Mouse (Mus musculus) CD4-positive helper T cell, adult 2 months (primary cell): ENCODE results near the gene Gdap1l1.

Experiments used
- DNase-seq: peaks from one replicate; pipeline ENCODE4 v3.0.0-alpha.2; 2012; ENCODE audit warnings: low read depth, missing footprints, low spot score

Gdap1l1 gene

DNA sequence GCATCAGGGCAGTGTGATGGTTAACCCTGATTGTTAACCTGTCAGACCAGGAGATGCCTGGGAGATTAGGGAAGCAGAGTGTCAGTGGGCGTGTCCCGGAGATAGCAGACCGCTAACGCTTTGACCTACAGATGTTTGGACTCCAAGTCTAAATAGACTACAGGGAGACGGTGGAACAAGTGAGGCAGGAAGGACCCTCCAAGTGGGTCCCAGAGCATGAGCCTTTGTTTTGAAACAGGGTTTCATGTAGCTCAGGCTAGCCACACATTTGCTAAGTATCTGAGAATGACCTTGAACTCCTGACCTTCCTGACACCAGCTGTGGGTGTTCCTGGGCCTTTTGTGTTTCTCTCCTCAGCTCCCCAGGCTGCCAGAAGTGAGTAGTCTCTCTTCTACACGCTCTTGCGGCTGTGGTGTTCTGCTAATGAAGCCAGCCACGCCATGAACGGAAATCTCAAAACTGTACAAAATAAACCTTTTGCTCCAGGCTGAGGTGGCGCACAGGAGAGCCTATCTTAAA is 25.0 kb downstream of the Gdap1l1 start:
- DNase-seq, result no peak

DNA sequence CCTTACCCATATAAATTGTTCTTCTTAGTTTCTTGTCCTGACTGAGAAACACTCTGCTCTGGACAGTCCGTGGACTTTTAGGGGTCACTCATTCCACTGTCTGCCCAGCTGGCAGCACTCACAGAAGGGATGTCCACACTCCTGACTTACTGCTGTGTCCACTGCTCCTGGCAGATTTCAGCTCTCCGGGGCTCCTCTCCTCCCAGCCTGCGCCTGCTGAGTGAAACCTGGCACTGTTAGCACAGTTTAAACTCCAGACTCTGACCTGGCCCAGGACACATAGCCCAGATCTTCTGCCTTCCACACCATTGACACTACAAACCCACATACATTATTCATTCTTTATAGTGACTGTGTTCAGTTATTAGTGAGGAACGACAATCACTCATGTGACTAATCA is 25.7 kb downstream of the Gdap1l1 start:
- DNase-seq, result no peak

DNA sequence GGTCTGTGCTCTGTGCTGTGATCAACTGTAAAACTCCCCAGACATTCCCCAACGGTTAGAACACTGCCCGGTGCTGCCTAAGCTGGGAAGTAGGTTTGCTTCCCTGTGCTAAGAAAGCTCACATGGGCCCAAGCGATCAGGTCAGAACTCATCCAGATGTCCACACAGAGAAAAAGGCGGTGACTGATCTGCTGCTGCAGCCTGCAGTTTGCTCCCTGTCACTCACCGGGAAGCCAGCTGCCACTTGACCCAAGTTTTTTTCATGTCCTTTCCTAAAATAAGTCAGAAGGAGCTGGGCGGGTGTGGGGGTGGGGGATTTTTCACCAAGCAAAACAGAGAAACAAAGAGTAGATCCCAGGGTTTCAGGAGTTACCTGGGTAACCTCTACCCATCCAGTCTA is 26.3 kb downstream of the Gdap1l1 start:
- no peak for DNase-seq

DNA sequence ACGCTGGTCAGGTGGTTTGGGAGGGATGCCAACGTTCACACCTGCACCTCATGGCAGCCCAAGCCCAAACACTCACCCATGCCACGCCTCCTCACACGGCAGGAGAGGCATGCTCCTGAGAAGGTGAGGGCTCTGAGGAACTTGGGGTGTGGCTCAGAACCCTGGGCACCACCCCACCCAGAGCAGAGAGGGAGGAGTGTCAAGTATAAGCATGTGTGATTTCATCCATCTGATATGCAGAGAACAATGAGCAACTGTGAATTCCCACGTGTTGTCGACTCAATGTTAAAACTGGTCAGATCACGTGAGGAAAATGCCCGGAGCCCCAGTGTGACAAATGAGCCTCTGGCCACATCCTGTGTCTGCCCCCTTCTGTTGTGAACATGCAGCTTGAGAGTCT is 28.5 kb downstream of the Gdap1l1 start:
- DNase-seq, result no peak

DNA sequence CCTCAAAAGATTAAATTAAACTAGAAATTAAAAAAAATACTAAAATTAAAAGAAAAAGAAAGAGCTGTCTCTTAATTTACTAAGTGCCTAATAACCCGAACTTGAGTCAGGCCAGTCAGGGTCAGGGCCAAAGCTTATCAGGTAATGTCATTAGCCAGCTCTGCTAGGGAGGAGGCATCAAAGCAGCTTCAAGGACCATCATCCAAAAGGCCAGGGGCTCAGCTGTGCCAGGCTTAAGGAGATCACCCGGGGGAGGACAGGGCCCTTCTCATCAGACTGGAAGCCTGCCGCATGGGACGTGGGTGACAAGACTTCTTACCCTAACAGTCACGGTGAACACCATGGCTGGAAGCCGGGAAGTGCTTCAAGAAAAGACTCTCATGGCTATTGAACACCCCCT is 29.3 kb downstream of the Gdap1l1 start:
- DNase-seq, result no peak

DNA sequence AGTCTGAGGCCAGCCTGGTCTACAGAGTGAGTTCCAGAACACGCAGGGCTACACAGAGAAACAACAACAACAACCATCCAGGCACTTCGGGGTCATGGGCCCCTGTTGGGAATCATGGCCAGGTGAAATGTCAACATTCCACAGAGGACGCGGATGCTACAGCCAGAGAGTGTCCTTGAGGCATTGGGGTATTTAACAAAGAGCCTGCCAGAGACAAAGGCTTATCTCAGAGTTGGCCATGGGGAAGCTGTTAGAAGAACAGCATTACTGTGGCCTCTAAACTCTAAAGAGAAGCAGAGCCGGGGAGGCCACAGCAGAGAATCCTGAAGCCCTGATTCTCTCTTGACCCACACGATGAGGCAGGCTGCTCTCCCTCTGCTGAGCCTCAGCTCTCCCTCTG is 30.6 kb downstream of the Gdap1l1 start:
- no peak for DNase-seq

DNA sequence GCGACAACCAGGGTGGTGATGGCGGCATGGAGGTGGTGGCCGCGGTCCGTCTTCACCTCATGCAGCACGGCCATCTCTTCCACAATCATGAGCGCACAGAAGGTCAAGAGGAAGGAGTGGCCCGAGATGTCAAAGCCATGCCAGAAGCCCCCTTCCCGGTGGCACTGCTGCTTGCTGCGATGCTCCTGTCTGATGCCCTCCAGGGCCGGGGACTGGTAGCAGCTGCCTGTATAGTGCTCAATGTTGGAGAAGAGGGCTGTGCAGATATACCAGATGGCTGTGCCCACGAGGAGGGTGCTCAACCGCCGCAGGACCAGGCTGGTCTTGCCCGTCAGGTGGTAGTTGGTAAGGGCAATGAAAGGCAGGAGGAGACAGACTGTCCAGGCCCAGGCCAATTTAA is 31.4 kb downstream of the Gdap1l1 start:
- DNase-seq, result no peak

DNA sequence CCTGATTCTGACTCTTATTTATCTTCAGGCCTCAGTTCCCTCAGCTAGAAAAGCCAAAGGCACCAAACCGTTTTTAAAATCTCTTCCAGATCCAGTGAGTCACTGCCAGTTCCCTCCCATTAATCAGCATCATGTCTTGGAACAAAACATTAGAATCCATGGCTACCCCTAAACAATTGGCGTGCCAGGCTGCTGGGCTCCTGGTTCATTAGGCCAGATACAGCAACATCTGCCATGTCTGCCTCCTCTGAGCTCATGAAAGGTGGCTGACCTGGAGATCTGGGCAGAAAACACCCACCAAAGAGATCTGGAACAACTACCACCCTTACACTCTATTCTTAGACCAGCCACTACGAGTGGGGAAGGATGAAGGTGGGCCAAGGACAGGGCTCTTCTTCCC is 32.9 kb downstream of the Gdap1l1 start:
- DNase-seq, result no peak

DNA sequence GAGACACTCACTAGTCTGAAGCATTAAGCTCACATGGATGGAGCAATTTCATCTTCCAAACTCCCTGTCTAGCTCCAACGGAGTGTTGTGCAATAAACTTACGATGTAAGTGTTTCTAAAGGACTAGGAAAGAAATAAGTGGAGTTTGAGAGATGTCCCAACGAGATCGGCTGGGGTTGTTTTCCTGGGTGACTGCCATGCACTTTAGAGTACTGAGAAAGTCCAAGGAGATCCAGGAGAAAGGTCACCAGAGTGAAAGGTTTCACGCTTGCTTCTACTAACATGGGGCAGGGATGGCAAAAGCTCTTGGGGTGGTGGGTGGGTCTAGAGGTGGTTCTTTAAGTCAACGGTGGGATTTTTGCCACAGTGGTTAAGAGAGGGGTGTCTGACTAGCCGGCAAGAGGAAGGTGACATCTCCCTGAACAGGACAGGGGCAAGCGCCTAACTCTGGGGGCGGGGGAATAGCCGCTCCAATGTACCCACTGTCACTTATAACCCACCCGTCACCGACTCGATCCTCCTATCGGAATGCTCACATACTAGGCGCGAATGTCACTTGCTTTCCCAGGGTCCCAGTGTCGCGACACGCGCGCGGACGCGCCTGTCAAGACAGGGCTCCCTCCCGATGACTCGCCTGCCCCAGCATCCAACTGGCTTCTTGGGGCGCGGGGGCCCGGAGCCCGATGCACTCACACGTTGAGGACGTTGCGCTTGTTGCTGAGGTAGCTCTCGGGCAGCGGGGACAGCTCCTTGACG is 33.6 kb downstream of the Gdap1l1 start:
- DNase-seq, result no peak

DNA sequence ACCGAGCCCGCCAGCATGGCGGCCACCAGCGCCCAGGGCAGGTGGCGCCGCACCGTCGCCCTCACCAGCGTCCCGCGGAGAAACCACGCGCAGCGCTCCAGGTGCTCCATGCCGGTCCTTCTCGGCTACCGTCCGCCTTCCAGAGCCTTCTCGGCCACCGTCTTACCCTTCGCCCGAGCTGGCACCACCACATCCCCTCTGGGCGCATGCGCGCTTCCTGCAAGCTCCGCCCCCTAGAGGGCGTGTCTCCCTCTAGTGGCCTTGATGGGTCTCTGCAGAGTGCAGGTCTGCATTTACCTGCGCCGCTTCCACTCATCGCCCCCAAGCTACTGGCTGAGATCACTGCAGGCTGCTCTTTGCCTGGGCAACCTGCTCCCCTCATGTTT is 34.2 kb downstream of the Gdap1l1 start, which contains the start of gene Fitm2:
Gene Fitm2 (minus strand): TSS at position 164 of the 386 bp plus-strand sequence.
- DNase-seq, result peak; percentile 98

DNA sequence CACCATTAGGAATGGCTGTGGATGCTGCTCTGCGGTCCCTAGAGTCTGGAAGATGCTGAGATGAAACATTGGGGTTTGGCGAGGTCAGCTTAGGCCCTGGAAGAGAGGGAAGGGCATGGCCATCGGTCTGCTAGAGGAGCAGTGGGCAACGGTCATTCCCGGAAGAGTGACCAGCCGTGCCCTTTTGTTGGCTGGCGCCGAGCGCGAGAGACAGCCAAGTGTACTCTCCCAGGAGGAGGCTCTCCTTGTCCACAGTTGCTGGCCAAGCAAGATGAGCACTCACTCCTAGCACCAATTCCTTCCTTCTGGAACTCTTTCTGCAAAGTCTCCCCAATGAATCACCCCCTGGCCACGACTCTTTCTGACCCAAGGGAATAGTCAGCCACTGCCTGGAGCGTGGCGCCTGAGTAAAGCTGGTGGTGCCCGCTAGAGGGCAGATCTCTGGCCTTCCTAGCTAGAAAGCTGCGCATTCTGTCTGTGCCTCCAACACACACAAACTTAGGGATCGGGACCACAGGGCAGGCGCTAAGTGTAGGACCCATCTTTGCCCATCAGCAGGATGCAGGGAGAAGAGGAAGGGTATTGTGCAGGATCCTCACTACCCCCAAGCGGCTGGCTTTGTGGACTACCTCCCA is 42.0 kb downstream of the Gdap1l1 start:
- no peak for DNase-seq

DNA sequence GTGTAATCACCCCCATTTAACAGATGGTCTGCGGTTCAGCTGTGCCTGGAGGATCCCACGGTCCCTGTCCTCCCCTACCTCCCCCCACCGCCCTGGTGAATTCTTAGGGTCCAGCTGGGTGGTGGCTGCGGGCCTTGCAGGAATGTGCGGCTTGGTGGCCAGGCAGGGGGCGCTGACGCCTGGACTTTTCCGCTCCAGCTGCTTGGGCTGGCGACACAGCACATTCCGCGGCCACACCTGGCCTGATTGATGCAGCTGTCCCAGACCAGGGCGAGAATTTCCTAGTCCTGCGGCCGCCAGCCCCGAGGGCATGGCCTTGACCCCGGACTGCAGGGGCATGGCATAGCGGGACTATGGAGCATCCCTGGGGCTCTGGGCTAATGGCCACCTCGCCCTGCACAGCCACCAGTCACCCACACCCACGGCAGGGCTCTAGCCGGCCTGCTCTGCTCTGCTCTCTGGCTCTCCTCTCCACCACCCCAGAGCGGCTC is 43.3 kb downstream of the Gdap1l1 start:
- DNase-seq, result no peak

DNA sequence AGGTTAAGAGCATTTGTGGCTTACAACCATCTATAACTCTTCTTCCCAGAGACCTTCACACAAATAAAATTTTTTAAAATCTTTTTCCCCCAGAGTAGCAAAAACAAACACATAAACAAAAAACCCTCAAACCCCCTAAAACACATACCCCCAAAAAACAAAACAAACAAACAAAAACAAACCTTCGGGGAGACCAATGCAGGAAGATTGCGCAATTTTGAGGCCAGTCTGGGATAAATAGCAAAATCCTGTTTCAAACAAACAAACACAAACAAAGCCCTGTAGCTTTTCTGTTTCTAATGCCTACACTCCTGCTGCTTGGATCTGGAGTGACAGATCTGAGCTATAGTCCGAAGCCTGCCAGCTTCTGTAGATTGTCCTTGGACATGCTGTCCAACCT is 49.1 kb downstream of the Gdap1l1 start:
- no peak for DNase-seq

DNA sequence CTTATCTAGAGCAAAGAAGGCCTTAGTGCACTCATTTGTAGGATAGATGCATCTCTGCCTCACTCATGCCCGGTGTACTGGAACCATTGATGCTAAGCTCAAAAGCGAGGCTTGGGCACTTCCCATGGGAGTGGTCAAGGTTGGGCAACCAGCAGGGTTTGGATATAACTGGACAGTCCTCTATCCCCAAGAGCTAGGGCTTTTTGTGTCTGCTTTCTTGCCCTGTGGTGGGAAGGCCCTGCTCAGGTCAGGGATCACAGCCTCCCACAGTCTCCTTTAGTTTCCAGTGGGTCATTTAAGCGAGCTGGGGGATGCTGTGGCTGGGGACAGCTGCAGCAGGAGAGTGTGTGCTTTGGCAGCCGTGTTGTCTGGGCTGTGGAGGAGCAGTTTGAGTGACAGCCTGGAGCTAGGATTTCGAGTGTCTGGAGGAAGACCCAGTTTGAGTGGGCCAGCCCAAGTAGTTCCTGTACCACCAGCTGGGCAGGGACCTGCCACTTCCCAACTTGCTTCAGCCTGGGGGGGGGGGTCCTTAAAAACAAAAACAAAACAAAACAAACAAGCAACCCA is 51.5 kb downstream of the Gdap1l1 start:
- DNase-seq, result no peak

DNA sequence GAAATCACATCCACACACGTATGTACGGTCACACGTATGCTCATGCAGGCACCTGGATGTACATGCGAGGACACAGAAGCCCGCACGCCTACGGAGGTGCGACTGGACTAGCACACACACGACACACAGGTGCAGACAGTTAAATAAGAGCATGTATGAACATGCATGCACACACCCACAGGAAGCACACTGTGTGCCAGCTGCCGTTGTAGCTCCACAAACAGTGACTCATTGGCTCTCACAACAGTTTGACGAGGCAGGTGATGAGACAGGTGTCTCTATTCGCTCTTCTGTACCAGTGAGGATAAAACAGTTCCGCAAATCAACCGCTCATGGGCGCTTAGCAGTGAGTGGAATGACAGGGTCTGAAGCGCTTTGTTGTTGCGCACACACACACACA is 52.4 kb downstream of the Gdap1l1 start:
- DNase-seq, result no peak

DNA sequence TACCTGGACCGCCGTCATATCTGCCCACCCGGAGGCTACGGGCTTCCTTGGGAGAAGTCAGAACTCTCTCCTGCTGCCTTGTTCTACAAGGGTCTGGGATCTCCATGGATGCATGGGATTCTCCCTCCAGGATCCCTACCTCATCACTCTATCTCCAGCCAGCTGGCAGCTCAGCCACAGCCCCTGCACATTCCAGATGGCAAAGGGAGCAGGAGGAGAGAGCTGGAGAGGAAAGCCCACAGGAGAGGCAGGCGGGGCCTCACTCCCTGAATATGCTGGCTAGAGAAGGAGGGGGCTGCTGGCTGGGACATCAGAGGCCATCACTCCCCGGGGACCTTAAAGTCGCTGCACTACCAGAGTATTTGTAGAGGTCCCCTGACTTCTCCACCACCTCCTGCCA is 53.1 kb downstream of the Gdap1l1 start:
- DNase-seq, result no peak

DNA sequence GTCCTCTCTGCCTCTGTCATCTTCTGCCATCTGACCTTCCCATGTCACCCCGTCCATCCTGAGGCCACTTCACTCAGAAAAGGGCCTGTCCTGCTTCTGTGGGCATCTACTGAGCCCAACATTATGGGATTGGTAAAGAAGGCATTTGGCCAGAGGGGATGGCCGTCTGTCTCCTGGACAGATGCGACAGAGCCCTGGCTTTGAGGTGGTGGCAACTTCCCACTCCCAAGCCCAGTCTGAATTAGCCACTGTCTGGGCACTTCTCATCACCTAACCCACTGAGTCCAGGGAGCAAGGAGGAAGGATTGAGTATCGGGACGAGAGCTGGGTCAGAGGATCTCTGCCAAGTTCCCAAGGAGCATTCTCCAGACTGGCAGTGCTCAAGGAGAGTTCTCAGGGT is 53.7 kb downstream of the Gdap1l1 start, which contains the start of gene R3hdml:
Gene R3hdml (plus strand): TSS at position 301 of the 400 bp plus-strand sequence.
- no peak for DNase-seq

DNA sequence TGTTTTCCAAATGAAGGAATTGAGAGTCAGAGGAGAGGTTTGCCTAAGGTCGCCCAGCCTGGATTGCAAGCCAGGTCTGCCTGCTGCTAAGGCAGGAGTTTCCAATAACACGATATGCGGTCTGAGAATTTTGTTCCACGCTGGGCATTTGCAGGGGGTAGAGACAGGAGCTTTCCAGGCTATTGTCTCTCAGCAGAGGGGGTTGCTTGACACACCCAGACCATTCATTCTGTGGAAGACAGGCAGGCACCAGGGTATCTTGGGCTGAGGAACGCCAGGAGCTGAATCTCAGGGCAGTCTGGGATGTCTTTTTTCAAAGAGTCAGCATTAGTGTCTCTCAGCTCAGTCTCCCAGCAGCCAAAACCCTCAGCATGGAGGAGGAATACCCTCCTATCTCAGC is 54.8 kb downstream of the Gdap1l1 start:
- no peak for DNase-seq

DNA sequence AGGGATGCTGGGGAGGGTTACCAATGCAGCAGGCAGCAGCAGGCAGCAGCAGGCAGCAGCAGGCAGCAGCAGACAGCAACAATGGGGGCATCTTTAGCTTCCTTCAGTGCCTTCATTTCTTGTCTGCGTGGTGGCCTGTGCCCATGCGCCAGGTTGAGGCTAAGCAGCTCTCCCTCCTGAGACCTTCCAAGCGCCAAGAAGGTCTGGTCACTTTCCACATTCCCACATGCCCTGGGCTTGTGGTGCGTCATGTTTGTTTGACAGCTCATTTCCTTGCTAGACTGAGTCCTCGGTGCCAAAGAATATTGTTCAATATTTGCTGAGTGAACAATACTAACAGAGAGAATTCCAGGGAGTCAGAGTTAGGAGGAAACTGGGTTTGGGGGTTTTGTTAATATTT is 55.7 kb downstream of the Gdap1l1 start:
- DNase-seq, result no peak

DNA sequence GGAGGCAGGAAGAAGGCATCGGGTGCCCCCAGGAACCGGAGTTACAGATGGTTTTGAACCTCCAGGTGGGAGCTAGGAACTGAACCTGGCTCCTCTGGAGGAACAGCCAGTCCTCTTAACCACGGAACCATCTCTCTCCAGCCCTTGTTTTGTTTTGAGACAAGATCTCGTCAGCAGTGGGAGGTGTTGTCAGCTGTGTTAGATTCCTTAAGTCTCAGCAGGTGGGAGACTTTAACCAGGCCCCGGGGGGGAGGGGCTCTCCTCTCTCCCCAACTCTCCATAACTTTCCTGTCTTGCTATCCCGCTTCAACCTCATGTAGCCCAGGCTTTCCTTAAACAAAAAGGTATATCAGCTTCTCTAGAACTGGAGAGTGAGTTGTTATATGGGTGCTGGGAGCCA is 56.2 kb downstream of the Gdap1l1 start:
- DNase-seq, result no peak

DNA sequence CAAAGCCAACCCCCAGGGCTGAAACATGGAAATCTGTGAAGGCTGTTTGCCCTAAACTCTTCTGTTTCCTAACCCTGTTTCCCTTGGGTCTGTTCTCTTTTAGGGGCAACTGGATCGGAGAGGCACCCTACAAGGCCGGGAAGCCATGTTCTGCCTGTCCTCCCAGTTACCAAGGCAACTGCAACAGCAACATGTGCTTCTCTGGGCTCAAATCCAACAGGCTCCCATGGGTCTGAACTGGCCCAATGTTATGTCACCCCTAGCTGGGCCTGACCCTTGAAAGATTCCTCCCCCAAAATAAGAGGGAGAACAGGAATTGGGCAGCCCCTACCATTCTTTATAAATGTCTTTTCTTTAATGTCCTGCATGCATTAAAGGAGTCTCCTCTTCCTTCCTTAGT is 63.9 kb downstream of the Gdap1l1 start:
- DNase-seq, result no peak

DNA sequence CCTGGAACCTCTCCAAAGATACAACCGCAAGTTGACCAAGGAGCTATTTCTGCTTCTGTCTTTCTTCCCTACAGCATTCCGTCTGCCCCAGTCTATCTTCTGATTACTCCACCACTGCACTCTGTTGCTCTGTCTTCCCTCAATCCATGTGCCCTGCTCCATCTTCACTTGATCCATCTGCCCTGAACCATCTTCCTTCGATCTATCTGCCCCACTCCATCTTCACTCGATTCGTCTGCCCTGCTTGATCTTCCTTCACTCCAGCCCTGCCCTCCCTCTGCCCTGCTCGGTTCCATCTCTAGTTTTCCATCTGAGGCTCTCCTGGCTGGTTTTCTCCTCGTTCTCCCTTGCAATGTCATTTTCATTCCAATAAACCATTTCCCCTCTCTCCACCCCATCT is 64.9 kb downstream of the Gdap1l1 start:
- DNase-seq, result no peak
